Mouse (Mus musculus) erythroblast, adult 5-6 weeks (primary cell): ENCODE measurements around the gene A2ml1. TPM values are rescaled to one million over a fixed set of nuclear protein-coding genes. Genes with fewer than 3 reads are reported as not detected.
"Not testable (repeated sequence)": the region's sequence is repeated elsewhere in the genome, so short reads cannot be mapped to it uniquely, and the experiment has no call there.

Experiments used
- ATAC-seq: replicated peaks from 2 replicates; pipeline ENCODE4 v1.8.0; 2016; ENCODE audit warnings: moderate number of reproducible peaks, mild to moderate bottlenecking, moderate TSS enrichment, inconsistent platforms; ENCODE audit not compliant: poor library complexity, low FRiP score, severe bottlenecking
- total RNA-seq, 2 experiments: library from RNA; stranded (forward) in 1 of 2; stranded (reverse) in 1 of 2; fragments of 150-400 nt in 1 of 2; fragments of 200-764, 138-1000 nt in 1 of 2; gene quantifications; 2 replicates each; pipeline versions ENCODE4 v1.2.3 to v1.2.4; 2015 to 2017; ENCODE audit warnings: low replicate concordance in 2 of 2

A2ml1 gene
- total RNA-seq (2015; ENCODE audit: low replicate concordance) (not detected in 2 replicates), total RNA-seq (2017; ENCODE audit: low replicate concordance) (0.28 TPM in 1 of 2 replicates, not detected in the other)

DNA sequence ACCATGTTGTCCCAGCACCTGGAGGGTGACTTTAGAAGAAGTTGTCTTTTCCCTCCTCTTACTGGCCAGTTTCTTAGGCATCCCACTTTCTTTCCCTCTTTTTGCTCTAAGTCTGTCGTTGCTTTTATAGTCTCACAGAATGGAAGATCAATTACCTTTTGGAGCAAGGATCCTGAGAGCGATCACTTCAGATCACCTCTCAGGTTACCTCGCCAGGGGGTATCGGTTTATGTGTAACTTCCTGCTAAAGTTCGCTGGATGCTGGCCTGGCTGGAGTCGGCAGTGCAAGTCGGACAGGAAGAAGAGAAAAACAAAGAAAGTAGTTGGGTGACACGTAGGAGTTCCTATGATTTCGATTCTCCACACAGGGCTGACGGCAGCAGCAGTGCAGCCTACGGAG, at the start of gene A2ml1:
TSS of gene A2ml1 (minus strand) at position 101 of the 400 bp plus-strand sequence.
- no peak for ATAC-seq

DNA sequence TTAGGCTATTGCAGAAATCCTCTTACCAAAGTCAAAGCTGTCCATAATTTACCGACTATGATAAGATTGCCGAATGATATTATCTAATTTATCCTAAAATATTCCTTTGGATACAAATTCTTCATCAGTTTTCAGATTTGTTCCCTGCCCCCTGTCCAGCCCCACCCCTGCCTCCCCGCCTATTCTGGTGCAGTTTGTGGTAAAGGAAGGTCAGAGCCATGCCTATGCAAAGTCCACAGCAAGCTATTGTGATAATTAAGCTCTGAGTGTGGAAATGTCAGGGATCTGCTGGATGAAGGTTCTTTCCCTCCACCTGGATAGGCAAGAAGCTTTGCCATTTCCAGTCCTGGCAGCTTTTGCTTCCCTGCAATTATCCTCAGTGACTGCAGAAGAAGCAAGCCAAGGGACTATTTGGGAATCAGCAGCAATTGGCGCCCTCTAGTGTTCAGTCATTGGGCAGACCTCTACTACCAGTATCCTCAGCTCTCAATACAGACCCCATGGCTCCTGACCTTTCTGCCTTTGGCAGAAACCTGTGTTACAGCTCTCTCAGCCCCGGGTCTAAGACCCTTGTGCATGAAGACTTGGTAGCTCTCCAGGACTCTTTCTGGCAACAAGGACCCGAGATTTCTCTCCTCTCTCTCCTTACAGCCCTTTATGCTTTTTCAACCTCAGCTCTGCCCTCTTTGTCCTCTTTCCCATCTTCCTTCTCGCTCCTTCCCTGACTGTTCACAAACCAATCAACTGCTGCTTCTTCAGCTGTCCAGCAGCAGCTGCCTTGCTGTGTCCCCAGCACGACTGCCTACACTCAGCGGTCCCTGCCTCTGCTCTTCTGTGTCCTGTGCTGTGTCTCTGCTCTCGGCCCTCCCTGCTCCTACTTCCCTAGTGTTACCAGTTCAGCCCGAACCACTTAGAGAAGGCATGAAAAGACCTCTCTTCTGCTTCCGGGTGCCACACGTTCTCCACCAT, 48.6 kb upstream of the A2ml1 start:
- ATAC-seq: peak; percentile 81; the same call in 1 of the 2 replicates

DNA sequence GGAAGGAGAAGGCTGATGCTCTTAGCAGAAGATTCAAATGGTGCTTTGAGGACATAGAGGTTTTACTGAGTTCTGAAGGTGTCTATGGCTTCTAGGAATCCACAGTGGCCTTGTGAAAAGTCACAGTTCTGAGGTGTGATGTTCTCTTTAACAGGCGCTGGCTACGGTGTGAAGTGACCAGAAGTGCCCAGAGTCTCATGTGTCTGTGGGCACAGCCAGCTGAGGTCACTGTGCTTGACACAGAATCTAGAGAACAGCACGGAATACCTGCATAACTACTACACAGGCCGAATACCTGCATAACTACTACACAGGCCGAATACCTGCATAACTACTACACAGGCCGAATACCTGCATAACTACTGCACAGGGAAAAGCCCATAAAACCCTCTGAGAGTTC, 43.8 kb upstream of the A2ml1 start:
- ATAC-seq: not testable (repeated sequence)

DNA sequence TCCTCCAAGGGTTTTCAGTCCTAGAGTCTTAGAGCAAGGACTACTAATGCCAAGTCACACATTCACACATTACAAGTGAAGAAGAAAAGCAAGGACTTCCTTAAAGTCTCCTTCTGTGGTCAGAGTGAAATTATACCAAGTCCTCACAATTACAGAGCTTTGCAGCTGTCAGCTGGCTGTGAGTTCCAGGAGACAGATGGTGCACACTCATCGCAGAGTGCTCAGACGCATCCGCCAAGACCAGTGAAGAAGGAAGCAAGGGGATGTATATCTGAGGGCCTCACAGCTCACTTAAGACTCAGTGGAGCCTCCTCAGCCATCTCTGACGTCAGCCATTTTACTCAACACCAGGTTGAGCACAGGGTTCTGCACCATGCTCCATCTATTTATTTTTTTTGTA, 43.0 kb upstream of the A2ml1 start:
- no peak for ATAC-seq

DNA sequence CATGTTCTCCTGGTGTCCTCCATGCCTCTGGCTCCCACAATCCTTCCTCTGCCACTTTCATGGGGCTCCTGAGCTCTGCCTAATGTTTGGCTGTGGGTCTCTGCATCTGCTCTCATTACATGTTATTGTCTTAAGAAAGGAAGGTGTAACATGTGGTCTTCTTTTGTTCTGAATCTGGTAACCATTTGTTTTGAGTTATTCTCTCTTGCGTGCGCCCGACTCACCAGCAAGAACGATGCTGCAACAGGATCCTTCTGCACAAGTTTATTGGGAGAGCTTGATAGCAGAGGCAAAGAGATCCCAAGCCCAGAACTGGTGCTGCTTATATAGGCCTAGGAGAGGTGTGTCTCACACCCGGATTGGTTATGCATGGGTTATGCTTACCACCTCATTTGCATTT, 42.0 kb upstream of the A2ml1 start, which contains the start of gene Klrb1a:
TSS of gene Klrb1a (minus strand) at position 101 of the 400 bp plus-strand sequence.
- not testable (repeated sequence) for ATAC-seq

DNA sequence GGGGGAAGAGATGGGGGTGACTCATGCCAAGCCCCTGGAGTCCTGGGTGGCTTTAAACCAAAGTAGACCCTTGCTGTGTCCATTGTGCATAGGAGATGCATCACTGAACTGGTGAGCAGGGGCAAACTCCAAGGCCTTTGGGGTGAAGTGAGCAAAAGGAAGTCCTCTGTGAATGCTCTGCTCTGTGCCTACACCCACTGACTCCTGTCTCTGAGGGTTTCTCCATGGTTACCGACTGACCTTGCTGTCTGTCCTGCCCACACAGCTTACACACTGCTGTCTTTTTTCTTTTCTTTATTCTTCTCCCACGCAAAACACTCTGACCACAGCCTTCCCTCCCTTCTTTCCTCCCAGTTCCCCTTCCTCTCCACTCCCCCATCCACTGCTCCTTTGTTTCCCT, 41.3 kb upstream of the A2ml1 start:
- no peak for ATAC-seq

DNA sequence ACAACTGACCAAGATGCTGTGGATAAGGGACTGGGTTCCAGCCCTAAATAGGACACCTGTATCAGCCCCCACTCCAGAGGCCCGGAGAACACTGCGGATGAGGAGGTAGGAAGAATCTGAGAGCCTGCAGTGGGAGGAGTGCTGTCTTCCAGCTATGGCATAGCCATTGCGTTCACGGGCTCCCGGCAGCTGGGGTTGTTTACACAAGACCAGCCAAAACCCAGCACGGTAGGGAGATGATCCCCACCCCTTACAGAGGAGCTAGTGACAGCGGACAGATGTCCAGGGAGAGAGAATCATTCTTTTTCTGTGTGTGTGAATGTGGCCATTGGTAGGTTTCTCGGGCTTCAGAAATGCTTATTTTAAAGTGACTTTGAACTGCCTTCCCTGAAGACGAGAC, 24.9 kb upstream of the A2ml1 start:
- no peak for ATAC-seq

- no peak for ATAC-seq
Measured at GRCm38 (mm10) chr6:128604512-128604911, 23.1 kb upstream of the A2ml1 start.

- ATAC-seq: no peak
Measured at GRCm38 (mm10) chr6:128602463-128603201, 21.2 kb upstream of the A2ml1 start.

GRCm38 (mm10) chr6:128602026-128602425, 20.6 kb upstream of the A2ml1 start:
- ATAC-seq: no peak

DNA sequence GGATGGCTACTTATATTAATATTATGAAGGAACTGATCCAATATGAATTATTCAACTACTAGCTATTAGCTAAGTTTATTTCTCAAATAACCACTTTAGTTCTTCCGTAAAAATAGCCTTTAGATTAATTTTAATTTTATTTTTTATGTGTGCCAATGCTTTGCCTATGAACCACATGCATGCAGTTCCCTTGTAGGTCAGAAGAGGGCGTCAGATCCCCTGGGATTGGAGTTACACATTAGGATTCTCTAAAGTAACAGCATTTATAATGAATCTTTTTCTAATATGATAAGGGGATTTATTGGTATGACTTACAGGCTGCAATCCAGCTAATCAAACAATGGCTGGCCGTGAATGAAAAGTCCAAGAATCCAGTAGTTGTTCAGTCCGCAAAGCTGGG, 18.1 kb upstream of the A2ml1 start:
- no peak for ATAC-seq

GRCm38 (mm10) chr6:128598256-128599047, 17.0 kb upstream of the A2ml1 start:
- no peak for ATAC-seq

DNA sequence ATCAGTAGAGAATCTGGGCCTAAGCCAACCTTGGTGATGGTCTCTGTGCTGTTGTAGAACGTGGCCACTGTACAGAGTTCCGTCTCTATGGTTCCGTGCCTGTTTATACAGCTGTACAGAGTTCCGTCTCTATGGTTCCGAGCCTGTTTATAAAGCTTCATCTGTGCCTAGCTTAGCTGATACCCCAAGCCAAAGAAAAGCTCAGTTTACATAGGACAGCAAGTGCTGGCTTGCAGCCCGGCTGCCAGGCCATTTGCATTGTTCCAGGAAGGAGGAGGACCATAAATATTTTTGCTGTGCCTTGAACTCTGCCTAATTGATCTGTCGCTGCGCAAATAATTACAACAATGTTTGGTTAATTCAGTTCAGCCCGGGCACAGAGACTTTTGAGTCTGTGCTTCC, 15.7 kb upstream of the A2ml1 start:
- ATAC-seq: no peak

GRCm38 (mm10) chr6:128594651-128595050, 13.2 kb upstream of the A2ml1 start:
- no peak for ATAC-seq

GRCm38 (mm10) chr6:128589426-128589825, 8.0 kb upstream of the A2ml1 start:
- no peak for ATAC-seq

GRCm38 (mm10) chr6:128587619-128588018, 6.2 kb upstream of the A2ml1 start:
- ATAC-seq: no peak

DNA sequence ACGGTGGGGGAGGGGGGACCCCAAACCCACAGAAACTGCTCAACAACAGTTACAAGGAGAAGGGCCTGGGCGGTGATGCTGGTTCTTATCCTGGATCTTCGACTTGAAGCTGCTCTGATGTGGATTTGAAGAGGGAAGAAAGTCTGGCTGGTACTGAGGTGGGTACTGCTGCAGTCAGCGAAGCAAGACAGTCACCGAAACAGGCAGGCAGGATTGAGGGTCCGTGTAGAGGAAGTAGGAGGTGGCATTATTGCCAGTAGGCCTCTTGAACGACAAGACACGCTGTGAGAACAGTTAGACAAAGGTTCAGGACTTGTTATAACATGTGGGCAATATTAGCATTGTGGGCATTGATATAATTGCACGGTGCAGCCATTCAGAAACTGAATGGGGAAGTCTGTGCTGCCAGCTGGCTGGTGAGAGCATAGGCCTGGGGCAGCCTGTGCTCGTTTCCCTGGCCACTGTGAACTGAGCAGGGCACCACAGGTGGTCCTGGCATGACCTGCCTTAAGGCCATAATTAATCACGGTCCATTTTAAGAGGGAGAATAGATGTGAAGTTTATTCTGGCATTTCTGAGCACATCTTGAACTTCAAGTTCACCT, 4.3 kb upstream of the A2ml1 start:
- ATAC-seq: no peak

DNA sequence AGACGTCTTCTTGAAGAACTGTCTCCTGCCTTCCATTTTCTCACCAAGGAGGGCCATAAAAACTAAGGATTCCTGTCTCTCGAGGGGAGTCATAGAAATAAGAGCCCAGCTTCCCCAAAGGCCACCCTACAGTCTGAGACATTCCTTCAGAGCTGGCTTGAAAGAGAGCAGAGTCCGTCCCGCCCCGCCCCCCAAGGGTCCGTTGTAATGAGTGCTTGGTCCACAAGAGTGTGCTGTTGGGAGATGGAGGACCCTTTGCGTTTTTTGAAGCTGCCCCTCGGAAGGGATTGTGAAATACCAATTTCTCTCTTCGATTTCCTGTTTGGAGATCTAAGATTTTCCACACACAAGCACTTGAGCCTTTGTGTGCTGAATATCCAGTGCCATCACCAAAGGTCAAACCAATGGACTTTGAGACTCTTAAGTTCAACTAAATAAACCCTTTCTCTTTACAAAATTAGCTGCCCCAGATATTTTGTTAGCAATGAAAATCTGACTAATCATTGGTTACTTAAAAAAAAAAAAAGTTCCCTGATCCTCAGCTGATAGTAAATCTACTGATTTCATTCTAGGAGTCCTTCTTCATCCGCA, 2.8 kb upstream of the A2ml1 start:
- ATAC-seq: no peak

DNA sequence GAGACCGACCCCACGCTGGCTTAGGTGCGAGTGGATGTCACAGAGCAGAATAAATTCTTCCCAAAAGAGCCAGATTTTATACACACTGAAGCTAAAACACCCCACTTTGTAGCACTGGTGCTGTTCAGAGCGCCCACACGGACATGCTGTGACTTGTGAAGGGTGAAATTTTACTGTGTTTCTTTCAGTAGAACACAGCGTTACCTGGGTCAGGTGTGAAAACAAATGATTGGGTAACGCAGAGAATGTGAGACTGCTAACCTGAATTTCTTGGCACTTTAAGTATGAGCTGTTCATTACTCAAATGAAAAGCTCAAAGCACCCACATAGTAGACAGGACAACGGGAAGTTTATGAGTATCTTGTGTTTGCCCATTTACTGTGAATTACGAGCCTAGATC, 4.1 kb downstream of the A2ml1 start:
- no peak for ATAC-seq
